Mouse (Mus musculus) kidney, adult 2 months (tissue): Measurements from ENCODE around the gene Fam13a. TPM values are rescaled to one million over a fixed set of nuclear protein-coding genes. Genes with fewer than 3 reads are reported as not detected.

Experiments
- DNase-seq: peaks from one replicate; pipeline ENCODE4 v3.0.0; 2021
- H3K27ac ChIP-seq: fragments of 200-500 bp; 2 replicates; pipeline ENCODE4 v1.5.1; 2012; ENCODE audit warnings: low read depth, low read length, control low read depth, inconsistent platforms; ENCODE audit not compliant: insufficient read depth
- H3K27me3 ChIP-seq: fragments of 200-500 bp; replicated peaks from 2 replicates; pipeline ENCODE4 v1.6.1; 2012; ENCODE audit warnings: mild to moderate bottlenecking, moderate library complexity, low read length, inconsistent platforms; ENCODE audit not compliant: control insufficient read depth, insufficient read depth
- H3K36me3 ChIP-seq: fragments of 200-500 bp; 2 replicates; pipeline ENCODE4 v1.6.1; 2012; ENCODE audit warnings: mild to moderate bottlenecking, moderate library complexity, low read length, inconsistent platforms; ENCODE audit not compliant: control insufficient read depth, insufficient read depth
- H3K4me1 ChIP-seq: fragments of 200-500 bp; 2 replicates; pipeline ENCODE4 v1.6.1; 2011; ENCODE audit warnings: low read length; ENCODE audit not compliant: control insufficient read depth, insufficient read depth
- H3K4me3 ChIP-seq: fragments of 200-500 bp; 2 replicates; pipeline ENCODE4 v1.5.1; 2011; ENCODE audit warnings: mild to moderate bottlenecking, low read depth, low read length, control low read depth; ENCODE audit not compliant: insufficient read depth
- CTCF ChIP-seq: fragments of 200-500 bp; conservative IDR thresholded peaks from 2 replicates; pipeline ENCODE4 v1.5.1; 2011; ENCODE audit warnings: low read depth, mild to moderate bottlenecking, control low read depth, low read length, moderate library complexity, mixed read lengths; ENCODE audit not compliant: insufficient read depth, insufficient read length
- POLR2A ChIP-seq: fragments of 200-500 bp; IDR thresholded peaks from one replicate; pipeline ENCODE4 v1.6.1; 2011; ENCODE audit warnings: low read depth, low read length, control low read depth
- WGBS: fragments of 180-500 bp; shearing (Covaris S2); methylation state at CpG from one replicate; pipeline ENCODE4 v1.1.7; 2018; 5-methylcytosine and 5-hydroxymethylcytosine counted together
- polyA plus RNA-seq: library from polyadenylated mRNA; depleted of rRNA; stranded (reverse); fragments of >200 nt; gene quantifications from 2 replicates; pipeline ENCODE4 v1.2.3, GENCODE M21; 2012

Fam13a gene
- polyA plus RNA-seq, 1 experiment = 22.5 TPM

GRCm38 (mm10) chr6:58921623-58922022 is 102.7 kb downstream of the Fam13a start:
- Histone ChIP-seq H3K4me1 (no peaks in the 10 kb centered on the region; the same call in 1 of the 2 replicates), H3K27me3 (no peaks in the 10 kb centered on the region), H3K36me3 (peaks cover 4% of the 10 kb centered on the region), H3K4me3 (no peak overlapping the region), H3K27ac (no peak overlapping the region)
- peak; percentile 47 for DNase-seq
- TF ChIP-seq CTCF (0 out of 2 replicates have a peak, but pooled peaks have one; percentile 10), POLR2A (no peak)
- 30% methylated on average over 3 of the region's 3 CpGs for whole genome bisulfite sequencing

- H3K27ac ChIP-seq = no peak overlapping the region
- DNase-seq = no peak
- 84% methylated on average over 6 of the region's 6 CpGs for WGBS
- no peak overlapping the region for H3K4me3 ChIP-seq
- peaks cover 4% of the 10 kb centered on the region for H3K36me3 ChIP-seq
- H3K4me1 ChIP-seq = no peaks in the 10 kb centered on the region; the same call in 1 of the 2 replicates
- TF ChIP-seq CTCF = no peak
- no peak for TF ChIP-seq POLR2A
- H3K27me3 ChIP-seq = no peaks in the 10 kb centered on the region
These were observed 103.6 kb downstream of the Fam13a start for GRCm38 (mm10) chr6:58920735-58921134.

- H3K4me1 ChIP-seq = no peaks in the 10 kb centered on the region
- 70% methylated on average over 5 of the region's 5 CpGs for WGBS
- no peak overlapping the region for H3K27ac ChIP-seq
- DNase-seq = no peak
- TF ChIP-seq CTCF = no peak
- TF ChIP-seq POLR2A = no peak
- H3K27me3 ChIP-seq = no peaks in the 10 kb centered on the region
- no peak overlapping the region for H3K4me3 ChIP-seq
- peaks cover 4% of the 10 kb centered on the region for H3K36me3 ChIP-seq
These were observed 107.9 kb downstream of the Fam13a start for GRCm38 (mm10) chr6:58916498-58916897.

GRCm38 (mm10) chr6:58913971-58914370 is 110.4 kb downstream of the Fam13a start:
- Histone ChIP-seq H3K4me1 (no peaks in the 10 kb centered on the region), H3K27ac (no peak overlapping the region), H3K4me3 (no peak overlapping the region), H3K27me3 (no peaks in the 10 kb centered on the region), H3K36me3 (peaks cover 4% of the 10 kb centered on the region)
- TF ChIP-seq POLR2A (no peak), CTCF (no peak)
- no peak for DNase-seq
- 83% methylated on average over 5 of the region's 5 CpGs for WGBS

GRCm38 (mm10) chr6:58913551-58913950 is 110.8 kb downstream of the Fam13a start:
- Histone ChIP-seq H3K4me3 (no peak overlapping the region), H3K4me1 (no peaks in the 10 kb centered on the region), H3K36me3 (peaks cover 2% of the 10 kb centered on the region), H3K27ac (no peak overlapping the region), H3K27me3 (no peaks in the 10 kb centered on the region)
- 70% methylated on average over 3 of the region's 3 CpGs for WGBS
- no peak for DNase-seq
- TF ChIP-seq POLR2A = no peak
- TF ChIP-seq CTCF = no peak

- no peak for DNase-seq
- Histone ChIP-seq H3K27ac (no peak overlapping the region), H3K36me3 (no peaks in the 10 kb centered on the region; the same call in 1 of the 2 replicates), H3K27me3 (no peaks in the 10 kb centered on the region), H3K4me3 (no peak overlapping the region), H3K4me1 (no peaks in the 10 kb centered on the region)
- TF ChIP-seq POLR2A (no peak), CTCF (no peak)
- 64% methylated on average over 5 of the region's 5 CpGs for WGBS
These were observed 111.5 kb downstream of the Fam13a start for GRCm38 (mm10) chr6:58912842-58913241.

GRCm38 (mm10) chr6:58907791-58908190 is 116.6 kb downstream of the Fam13a start:
- no peak overlapping the region for H3K4me3 ChIP-seq
- WGBS = 98% methylated on average over 2 of the region's 2 CpGs
- peaks cover 1% of the 10 kb centered on the region; the same call in 1 of the 2 replicates for H3K36me3 ChIP-seq
- H3K27me3 ChIP-seq = no peaks in the 10 kb centered on the region
- no peak for DNase-seq
- TF ChIP-seq POLR2A (no peak), CTCF (no peak)
- no peak overlapping the region for H3K27ac ChIP-seq
- no peaks in the 10 kb centered on the region for H3K4me1 ChIP-seq

- Histone ChIP-seq H3K4me1 (no peaks in the 10 kb centered on the region), H3K27me3 (no peaks in the 10 kb centered on the region), H3K4me3 (no peak overlapping the region), H3K36me3 (peaks cover 1% of the 10 kb centered on the region; the same call in 1 of the 2 replicates), H3K27ac (no peak overlapping the region)
- no peak for DNase-seq
- TF ChIP-seq CTCF = no peak
- TF ChIP-seq POLR2A = no peak
- WGBS = 93% methylated on average over 8 of the region's 8 CpGs
These were observed 117.0 kb downstream of the Fam13a start for GRCm38 (mm10) chr6:58907336-58907735.
